Mouse (Mus musculus) 3134 (cell line): ENCODE data around the gene Kiz.

Experiments used
- DNase-seq: peaks from one replicate; pipeline ENCODE4 v3.0.0-alpha.2; 2011; ENCODE audit warnings: low spot score; ENCODE audit not compliant: insufficient read length; ENCODE audit errors: extremely low read depth

Gene Kiz

DNA sequence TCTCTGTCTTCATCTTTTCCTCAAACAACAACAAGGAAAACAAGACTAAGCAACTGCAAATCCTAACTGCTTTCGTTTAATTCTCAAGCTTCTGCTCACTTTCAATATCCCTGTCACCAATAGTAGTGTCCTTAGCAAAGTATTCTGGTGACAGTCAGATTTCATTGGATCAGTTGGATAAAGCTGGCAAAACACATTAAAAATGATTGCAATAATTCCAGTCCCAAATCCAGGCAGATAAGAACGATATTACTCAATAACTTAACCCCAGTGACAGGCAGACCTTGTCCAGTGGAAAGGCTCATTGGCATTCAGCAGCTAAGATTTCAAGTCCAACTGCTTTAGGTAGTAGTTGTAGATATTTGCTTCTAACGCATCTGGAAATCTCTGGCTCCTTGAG is 119.4 kb downstream of the Kiz start:
- no peak for DNase-seq

GRCm38 (mm10) chr2:146975453-146976028 is 119.9 kb downstream of the Kiz start:
- DNase-seq: no peak

- DNase-seq: no peak
Measured at GRCm38 (mm10) chr2:146982786-146983185, 127.1 kb downstream of the Kiz start.

- no peak for DNase-seq
Measured at GRCm38 (mm10) chr2:146984831-146985230, 129.2 kb downstream of the Kiz start.

GRCm38 (mm10) chr2:146985807-146986206 is 130.1 kb downstream of the Kiz start:
- DNase-seq: no peak

DNA sequence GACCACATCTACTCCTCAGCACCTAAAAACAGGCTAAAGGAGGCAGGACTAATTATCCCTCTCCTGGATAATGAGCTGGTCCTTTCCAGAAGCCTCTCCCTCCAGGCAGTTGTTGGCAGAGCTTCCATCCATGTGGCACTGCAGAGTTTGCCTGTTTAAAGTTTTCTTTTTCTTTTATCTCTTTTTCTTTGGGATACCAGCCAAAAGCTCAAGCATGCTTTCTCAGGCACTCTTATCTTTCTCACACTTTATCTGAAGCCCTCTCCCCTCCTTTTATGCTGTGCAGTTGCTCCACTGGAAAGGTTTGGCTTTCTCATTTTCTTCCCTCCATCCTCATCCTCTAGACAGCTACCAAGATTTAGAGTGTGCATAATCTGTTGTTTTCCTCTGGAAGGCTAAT is 130.8 kb downstream of the Kiz start:
- no peak for DNase-seq

DNA sequence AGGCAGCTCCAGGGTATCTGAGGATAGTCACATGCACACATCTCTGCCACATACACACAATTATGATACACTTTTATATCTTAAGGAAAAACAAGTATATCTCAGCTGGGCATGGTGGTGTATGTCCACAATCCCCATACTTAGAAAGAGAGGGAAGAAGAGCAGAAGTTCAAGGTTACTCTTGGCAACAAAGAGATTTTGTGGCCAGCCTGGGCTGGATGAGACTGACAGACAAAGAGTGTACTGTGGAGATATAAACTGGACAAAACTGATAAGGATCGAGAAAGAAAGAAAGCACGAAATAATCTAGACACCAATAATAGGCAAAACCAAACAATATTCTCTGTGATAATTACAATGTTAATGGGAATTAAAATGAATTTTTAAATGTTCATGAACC is 151.6 kb downstream of the Kiz start:
- no peak for DNase-seq

- DNase-seq: no peak
Measured at GRCm38 (mm10) chr2:147009084-147009483, 153.4 kb downstream of the Kiz start.

GRCm38 (mm10) chr2:147010141-147010540 is 154.5 kb downstream of the Kiz start:
- DNase-seq: no peak

- no peak for DNase-seq
Measured at GRCm38 (mm10) chr2:147010952-147011351, 155.3 kb downstream of the Kiz start.

DNA sequence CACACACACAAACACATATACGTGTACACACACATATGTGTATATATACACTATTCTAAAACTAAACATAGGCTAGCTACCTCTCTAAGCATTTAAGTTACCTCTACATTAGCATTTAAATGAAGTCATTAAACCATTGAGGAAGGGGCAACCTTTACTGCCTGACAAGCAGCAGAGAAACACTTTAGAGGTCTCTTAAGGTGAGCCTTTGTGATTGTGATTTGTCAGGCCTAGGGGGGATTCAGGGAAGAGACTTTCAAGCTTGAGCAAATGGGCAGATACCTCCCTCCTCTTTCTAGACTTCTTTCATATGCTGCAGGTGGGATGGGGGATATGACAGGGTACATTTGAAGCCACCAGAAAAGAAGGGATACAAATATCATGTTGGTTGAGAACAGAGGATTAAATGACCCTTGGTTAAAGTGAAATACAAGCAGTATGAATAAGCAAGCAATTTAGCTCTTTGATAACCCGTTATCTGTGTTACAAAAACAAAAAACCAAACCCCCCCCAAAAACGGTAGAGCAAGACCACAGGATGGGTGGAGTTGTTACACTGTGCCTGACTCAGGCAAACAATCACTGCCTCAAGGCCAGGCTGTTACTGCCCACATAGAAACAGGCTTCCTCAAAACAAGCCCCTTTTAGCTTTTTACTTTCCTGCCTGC is 155.9 kb downstream of the Kiz start:
- no peak for DNase-seq

DNA sequence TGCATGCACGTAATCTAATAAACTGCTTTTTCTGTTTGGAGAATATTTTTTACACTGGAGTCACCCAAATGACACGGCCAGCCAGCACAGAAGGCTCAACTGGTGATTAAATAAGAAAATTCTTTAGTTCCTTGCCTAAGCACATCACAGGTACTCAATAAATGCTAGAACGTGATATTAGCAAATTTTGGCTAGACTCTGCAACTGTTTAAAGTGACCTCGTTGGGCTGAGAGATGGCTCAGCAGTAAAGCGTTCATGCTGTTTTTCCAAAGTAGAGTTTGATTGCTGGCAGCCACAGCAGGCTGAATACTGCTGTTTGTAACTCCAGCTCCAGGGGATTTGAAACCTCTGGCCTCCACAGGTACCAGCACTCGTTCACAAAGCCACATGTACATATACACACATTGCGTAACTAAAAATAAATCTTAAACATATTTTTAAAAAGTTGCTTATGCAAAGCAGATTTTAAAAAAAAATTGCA is 156.5 kb downstream of the Kiz start:
- DNase-seq: peak; percentile 7

DNA sequence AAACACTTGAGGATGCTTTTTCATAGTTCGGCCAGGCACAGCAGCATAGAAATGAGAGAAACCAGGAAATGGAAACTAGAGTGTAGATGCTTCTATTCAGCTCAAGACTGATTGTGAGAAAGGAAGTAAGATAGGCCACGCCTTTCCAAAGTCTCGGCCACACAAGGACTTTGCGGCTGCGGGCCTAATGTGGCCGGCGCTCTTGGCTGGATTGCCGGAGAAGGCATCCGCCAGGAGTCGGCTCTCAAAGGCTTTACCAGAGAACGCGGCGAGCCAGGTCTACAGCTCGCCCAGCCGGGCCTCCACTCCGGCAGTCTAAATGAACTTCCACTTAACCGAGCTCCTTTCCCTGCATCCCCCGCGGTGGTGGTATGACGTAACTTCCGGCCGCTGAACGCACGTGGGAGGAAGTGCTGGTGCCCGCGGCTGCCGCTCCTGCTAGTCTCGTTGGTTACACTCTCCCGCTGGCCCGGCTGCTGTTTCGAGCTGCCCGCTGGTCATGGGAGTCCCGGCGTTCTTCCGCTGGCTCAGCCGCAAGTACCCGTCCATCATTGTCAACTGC is 157.0 kb downstream of the Kiz start, which contains the start of gene Xrn2:
TSS of gene Xrn2 (plus strand) at position 374 of the 562 bp plus-strand sequence.
- peak; percentile 95 for DNase-seq

DNA sequence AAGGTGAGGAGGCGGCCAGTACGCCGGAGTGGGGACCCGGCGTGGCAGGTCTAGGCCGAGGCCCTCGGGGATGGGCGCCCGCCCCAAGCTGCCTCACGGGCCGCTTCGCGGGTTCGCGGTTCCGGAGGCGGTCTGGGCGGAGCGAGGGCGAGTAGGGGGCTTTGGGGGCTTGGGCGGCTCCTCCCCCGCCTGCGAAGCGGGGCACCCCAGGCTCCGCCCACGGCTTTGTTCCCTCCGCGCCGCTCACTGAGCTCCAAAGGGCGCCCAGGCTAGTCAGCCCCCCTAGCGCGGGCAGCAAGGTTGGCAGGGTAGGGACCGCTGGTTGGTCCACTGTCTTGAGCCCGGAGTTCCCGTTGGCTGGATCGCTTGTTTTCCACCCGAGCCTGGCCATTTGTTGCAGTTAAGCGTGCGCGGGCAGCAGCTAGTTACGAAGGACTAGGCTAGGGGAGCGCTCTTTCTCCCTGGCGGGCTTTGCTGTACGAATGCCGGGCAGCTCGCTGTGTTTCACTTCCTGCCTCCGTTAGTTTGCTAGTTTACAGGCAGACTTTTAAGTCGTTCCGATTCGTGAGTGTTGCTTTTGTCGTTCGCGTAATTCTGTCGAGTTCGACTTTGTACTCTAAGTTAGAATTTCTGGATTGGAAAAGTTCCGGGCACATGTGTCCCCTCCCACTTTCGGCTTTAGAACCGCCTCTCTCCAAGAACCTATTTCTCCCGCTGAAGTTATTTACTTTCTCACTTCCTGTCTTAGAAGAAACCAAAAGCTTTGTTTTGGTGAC is 157.7 kb downstream of the Kiz start:
- no peak for DNase-seq

DNA sequence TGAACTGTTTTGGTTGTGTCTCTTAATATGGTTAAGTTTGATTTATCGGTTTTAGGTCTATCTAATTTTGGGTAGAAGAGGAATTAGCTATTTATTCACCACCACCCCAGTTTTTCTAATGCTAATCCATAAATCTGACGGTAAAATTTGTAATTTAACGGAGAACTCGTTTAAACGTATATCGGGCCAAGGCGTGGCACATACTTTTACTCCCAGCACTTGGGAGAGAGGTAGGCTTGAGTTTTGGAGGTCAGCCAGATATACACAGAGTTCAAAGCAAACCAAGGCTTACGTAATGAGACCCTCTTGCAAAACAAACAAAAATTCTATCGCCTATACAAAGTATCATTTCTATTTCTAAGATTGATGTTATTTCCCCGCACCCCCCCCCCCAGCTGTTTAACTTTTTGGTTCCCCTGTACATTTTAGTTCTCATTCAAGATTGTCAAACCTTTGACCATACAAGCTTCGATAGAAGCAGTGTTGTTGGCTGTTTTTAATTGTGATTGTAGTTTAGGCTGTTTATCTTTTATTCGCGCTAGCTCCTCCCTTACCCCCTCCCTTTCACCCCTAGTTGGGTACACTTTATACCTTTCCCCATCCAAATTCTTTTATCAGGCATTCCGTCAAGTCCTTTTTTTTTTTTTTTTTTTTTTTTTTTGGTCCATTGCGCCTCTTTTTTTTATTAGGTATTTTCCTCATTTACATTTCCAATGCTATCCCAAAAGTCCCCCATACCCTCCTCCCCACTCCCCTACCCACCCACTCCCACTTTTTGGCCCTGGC is 158.6 kb downstream of the Kiz start:
- peak; percentile 7 for DNase-seq
